Mouse (Mus musculus): Measurements from ENCODE around the gene Ap2m1. TPM values are rescaled to one million over a fixed set of nuclear protein-coding genes. Genes with fewer than 3 reads are reported as not detected.

Ap2m1 gene
- total RNA-seq, 1 experiment from 2014 or later, result 292 TPM

- DNase-seq, result no peak
Measured at GRCm38 (mm10) chr16:20529375-20529774, 5.9 kb upstream of the Ap2m1 start.

DNA sequence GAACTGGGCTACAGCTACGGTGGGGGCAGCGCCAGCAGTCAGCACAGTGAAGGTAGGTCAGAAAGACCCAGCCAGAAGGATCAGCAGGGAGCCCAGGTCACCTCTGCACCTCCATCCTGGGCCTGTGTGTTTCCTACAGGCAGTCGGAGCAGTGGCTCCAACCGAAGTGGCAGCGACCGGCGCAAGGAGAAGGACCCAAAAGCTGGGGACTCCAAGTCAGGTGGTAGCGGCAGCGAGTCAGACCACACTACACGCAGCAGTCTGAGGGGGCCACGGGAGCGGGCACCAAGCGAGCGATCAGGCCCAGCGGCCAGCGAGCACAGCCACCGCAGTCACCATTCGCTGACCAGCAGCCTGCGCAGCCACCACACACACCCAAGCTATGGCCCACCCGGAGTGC, 4.3 kb upstream of the Ap2m1 start:
- DNase-seq, result no peak

GRCm38 (mm10) chr16:20534617-20535295, 522 bp upstream of the Ap2m1 start:
- no peak for DNase-seq

DNA sequence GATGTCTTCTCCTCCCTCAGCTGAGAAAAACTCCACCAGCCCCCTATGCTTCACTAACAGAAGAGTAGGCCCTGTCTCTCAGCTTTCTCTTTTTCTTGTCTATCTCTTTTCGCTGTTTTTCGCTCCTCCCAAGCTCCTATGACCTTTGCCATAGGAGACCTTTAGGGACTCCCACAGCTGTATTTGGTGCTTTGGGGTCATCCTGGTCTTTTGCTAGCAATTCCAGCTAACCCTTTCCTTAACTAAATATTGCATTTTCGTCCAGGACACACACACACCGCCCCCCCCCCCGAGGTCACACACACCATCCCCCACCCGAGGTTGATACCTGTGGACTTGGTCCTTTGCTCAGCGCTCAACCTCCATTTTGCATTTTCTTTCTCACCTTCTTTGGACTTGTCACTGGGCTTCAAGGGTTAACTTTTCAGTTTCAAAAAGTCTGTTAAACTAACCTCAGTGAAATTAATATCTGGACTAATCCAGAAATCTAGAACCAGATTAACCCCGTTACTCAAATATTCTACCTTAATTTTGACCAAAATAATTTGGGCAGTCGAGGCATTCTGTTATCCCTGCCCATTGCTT, 895 bp downstream of the Ap2m1 start:
- DNase-seq, result no peak

DNA sequence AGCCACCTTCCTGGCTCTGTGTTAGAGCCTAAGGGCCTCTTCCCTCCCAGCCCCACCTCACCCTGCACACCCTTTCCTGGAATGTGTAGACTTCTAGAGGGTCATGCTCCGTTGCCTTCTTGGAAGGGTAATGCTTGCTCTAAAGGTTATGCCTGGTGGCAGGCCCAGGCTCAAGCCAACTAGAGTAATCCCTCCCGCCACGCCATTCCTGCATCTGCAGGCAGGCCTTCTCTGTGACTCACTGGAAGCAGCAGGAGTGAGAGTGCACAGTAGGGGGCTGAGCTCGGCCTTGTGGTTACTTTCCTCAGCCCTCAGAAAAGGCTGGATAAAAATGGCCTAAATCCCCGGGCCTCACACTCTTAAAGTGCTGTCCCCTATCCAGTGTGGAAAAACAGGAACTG, 1.8 kb downstream of the Ap2m1 start:
- peak; percentile 73 for DNase-seq

- DNase-seq, result no peak
Measured at GRCm38 (mm10) chr16:20537601-20538320, 2.5 kb downstream of the Ap2m1 start.

GRCm38 (mm10) chr16:20539649-20540048, 4.4 kb downstream of the Ap2m1 start:
- DNase-seq, result no peak

- DNase-seq, result peak; percentile 38
Measured at GRCm38 (mm10) chr16:20540438-20540837, 5.2 kb downstream of the Ap2m1 start.

DNA sequence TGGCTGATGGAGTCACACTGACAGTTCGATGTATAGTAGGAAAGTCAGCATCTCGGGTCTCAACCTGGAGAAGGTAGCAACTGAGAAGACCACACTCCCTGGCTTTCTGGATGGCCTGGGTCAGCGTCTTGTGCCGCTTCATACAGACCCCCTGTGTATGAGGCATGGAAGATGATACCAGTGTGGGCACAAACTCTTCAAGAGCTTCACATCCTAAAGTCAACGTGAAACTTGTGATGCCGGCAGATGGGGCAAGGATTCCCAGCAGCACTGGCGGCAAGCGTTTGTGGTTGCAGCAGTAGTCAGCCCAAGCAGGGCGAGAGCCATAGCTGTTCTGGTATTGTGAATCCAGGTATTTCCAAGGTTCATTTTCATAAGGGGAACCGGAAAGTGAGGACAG, 10.4 kb downstream of the Ap2m1 start:
- DNase-seq, result no peak

DNA sequence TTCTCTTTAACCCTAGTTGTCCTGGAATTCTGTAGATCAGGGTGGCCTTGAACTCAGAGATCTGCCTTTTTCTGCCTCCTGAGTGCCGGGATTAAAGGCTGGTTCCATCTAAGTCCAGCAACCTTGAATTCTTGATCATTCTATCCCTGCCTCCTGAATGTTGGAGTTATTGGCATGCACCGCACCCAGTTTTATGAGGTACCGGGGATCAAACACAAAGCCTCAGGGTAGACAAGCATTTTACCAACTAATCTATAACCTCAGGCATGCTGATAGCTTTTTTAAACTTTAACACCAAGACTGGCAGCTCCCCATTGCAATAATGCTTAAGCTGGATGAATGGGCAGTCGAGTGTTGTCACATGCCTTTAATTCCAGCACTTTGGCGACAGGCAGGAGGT, 12.1 kb downstream of the Ap2m1 start:
- DNase-seq, result no peak

DNA sequence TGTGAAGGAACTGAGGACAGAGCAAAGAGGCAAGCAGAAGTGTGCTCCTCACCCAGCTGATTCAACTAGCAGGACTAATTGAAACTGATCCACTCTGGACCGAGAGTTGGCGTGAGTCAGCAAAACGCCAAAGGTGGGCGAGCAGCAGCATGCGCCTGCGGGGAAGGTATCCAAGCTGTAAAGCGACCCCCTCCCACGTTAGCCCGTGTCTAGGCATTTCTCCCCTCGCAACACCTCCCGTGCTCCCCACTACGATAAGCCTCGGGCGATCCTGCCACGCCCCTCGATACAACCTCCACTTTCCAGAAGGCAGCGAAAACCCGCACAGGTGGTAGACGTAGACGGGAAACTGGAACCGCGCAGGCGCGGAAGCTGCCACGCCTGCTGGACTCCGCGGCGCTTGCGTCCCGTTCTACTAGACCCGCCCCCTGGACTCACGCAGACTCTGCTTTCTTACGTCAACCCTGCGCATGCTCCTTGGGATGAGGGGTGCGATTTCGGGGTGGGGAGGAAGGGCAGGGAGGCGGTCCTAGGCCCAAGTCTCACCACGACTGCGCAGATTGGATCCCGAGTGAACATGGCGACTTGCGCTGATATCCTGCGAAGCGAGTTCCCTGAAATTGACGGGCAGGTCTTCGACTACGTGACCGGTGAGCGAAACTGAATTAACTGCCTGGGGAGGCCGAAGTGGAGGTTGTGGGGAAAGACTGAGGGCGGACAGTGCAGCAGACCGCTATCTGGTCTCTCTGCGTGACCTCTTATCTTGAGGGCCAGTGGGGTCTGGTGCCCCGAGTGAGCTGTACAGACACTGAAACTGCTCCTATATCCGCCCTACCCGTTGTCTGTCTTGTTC, 13.0 kb downstream of the Ap2m1 start, which contains the start of gene Abcf3:
TSS of gene Abcf3 (plus strand) at position 482 of the 853 bp plus-strand sequence.
- peak; percentile 99 for DNase-seq

DNA sequence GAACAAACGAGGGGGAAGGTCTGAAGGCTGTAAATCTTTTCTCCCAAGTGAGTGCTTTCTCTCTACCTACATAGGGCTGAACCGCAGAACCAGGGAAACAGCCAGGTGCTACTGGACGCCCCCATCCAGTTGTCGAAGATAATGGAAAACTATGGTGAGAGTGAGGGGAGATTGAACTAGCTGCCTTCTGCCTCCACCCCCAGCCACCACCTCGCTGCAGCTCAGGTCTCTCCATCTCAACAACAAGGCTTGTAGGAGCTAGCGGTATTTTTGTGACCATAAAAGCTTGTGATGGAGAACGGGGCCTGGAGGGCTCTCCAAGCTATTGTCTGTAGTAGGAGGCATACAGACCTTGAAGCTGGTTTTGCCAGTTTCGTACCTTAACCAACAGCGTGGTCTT, 13.9 kb downstream of the Ap2m1 start:
- DNase-seq, result no peak

- DNase-seq, result no peak
Measured at GRCm38 (mm10) chr16:20551691-20552090, 16.4 kb downstream of the Ap2m1 start.

- DNase-seq, result no peak
Measured at GRCm38 (mm10) chr16:20552594-20552993, 17.3 kb downstream of the Ap2m1 start.

- no peak for DNase-seq
Measured at GRCm38 (mm10) chr16:20555000-20555399, 19.7 kb downstream of the Ap2m1 start.

- no peak for DNase-seq
Measured at GRCm38 (mm10) chr16:20557381-20557780, 22.1 kb downstream of the Ap2m1 start.

DNA sequence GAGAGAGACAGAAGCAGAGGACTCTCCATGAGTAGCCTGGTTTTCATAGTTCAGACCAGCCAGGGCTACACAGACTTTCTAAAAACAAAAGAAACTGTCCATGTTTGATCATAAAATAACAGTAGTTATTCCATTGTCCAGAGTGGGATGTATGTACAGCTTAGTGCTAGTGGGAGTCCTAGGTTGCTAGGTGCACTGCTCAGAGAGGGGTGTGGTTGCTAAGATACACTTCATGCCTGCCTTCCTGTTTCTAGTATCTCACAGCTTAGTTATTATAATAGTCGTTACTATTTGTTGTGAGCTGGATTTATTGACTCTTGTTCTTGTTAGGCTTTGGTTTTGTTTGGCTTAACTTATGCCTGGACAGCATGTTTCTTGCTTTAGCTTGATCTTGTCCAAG, 29.8 kb downstream of the Ap2m1 start:
- no peak for DNase-seq

GRCm38 (mm10) chr16:20589366-20589938, 54.2 kb downstream of the Ap2m1 start, which contains the start of gene Vwa5b2:
TSS of gene Vwa5b2 (plus strand) at chr16:20589471.
- no peak for DNase-seq

DNA sequence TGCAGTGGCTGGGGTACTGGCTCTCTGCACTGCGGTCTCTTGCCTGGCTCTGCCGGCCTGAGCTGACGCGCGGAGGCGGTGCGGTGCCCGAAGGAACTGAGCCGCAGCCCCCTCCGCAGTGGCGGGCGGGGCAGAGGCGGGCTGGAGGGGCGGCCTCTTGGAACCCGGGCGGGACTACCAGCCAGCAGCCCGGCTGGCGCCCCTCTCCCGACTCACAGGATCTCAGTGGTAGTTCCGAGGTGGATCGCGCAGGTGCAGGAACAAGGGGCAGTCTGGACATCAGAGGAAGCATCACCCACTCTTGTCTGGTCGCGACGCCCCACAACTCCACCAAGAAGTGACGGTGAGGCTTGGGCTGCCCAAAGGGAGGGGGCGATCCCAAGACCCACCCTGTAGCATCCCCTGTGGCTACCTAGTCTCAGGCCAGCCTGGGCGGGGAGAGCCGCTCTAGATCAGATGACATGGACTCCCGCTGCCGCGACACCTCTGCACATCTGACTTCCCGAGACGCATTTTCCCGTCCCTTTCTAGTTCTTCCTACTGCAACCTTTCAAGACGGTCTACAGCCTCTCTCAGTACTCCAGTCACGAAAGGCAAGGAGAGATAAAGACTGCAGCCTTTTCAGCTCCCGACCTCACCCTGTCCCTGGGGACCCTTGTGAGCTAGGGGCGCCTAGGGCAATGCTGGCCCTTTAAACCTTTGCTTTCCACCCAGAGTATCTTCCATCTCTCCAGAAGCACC, 54.8 kb downstream of the Ap2m1 start:
- DNase-seq, result peak; percentile 45

DNA sequence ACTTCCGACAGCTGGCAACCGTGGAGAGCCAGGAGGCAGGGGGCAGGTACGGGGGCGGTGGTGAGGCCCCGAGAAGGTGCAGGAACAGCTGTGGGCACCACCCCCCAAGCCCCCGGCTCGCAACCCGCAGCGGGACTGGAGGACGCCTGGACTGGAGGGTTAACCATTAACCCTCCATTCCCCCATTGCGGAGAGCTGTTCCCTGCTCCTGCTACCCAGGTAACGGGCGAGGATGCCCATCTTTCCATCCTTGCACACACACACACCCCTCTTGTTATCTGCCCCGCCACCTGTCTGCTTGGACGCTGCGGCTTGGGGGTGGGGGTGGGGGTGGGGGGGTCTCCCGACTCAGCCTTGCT, 55.4 kb downstream of the Ap2m1 start:
- no peak for DNase-seq

DNA sequence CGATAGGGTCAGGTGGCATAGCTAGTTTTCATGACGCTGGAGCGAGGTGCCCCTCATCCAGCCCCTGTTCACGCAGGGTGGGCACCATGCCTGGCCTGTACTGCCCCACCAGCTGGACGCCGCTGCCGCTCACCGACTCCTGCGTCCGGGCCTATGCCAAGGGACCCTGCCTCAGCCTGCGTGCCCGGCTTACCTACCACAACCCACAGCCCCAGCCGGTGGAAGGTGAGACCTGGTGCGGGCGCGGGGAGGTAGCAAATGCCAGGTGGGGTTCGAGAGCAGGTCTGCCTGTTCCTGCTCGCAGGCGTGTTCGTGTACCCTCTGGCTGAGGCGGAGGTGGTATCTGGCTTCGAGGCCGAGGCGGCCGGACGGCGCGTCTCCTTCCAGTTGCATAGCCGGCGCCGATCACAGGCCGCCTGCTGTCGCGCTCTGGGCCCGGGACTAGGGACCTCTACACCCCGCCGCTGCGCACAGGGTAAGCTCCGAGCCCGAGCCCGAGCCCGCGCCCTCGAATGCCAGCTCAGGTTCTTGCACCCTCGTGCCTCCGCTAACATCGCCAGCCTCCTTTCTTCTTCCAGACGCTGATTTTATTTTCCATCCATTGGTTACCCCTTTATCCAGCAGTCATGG, 55.9 kb downstream of the Ap2m1 start:
- peak; percentile 12 for DNase-seq

Data from adrenal gland, postnatal 14 days (tissue).